Mouse (Mus musculus) c-Kit-positive CD71-positive TER-119-negative erythroid progenitor cells, embryonic 14.5 days (primary cell): ENCODE measurements around the gene Nipal4.
A peak's percentile ranks its signal among the peaks of the same experiment; 100 is the strongest.

Experiments used
- DNase-seq: peaks from one replicate; pipeline ENCODE4 v3.0.0-alpha.2; 2013; ENCODE audit warnings: low read depth

Gene Nipal4

DNA sequence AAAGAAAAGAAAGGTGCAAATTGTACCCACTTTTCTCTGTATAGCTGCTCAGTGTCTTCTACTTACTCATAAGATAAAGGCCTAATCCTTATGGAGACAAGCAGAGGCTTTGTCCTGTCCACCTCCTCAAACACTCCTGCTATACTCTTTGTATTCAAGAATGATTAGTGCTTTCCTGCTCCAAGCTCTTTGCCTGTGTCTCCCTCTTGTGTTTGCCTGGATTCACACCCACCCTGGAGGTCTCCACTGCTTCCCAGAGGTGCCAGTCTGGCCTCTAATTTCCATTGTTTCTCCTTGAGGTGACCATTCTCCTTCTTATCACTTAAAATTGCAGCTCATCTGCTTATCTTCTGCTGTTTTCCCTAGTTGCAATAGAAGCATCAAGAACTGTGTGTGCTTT, 8.8 kb downstream of the Nipal4 start:
- DNase-seq, result no peak

- no peak for DNase-seq
Measured at GRCm38 (mm10) chr11:46156945-46157344, 9.4 kb downstream of the Nipal4 start.

- DNase-seq, result no peak
Measured at GRCm38 (mm10) chr11:46146619-46147018, 19.7 kb downstream of the Nipal4 start.

- no peak for DNase-seq
Measured at GRCm38 (mm10) chr11:46145163-46145875, 21.0 kb downstream of the Nipal4 start.

GRCm38 (mm10) chr11:46143342-46143741, 23.0 kb downstream of the Nipal4 start:
- no peak for DNase-seq

DNA sequence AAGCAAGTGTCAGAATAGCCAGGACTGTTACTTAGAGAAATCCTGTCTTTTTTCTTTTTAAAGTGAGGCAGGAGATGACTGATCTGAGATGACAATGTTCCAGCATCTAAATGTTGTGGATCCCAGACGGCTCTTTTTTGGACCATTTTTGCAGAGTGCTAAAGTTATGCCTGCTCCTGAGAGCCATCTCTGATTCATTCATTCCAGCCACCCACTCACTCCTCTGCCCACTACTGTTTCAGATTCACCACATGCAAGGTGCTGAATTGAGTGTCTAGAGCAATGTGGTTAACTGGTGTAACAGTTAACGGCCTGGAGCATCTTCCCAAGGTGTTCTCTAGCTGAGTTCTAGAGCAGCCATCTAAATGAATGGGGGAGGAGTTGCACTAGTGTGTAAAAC, 31.4 kb downstream of the Nipal4 start:
- DNase-seq, result no peak

DNA sequence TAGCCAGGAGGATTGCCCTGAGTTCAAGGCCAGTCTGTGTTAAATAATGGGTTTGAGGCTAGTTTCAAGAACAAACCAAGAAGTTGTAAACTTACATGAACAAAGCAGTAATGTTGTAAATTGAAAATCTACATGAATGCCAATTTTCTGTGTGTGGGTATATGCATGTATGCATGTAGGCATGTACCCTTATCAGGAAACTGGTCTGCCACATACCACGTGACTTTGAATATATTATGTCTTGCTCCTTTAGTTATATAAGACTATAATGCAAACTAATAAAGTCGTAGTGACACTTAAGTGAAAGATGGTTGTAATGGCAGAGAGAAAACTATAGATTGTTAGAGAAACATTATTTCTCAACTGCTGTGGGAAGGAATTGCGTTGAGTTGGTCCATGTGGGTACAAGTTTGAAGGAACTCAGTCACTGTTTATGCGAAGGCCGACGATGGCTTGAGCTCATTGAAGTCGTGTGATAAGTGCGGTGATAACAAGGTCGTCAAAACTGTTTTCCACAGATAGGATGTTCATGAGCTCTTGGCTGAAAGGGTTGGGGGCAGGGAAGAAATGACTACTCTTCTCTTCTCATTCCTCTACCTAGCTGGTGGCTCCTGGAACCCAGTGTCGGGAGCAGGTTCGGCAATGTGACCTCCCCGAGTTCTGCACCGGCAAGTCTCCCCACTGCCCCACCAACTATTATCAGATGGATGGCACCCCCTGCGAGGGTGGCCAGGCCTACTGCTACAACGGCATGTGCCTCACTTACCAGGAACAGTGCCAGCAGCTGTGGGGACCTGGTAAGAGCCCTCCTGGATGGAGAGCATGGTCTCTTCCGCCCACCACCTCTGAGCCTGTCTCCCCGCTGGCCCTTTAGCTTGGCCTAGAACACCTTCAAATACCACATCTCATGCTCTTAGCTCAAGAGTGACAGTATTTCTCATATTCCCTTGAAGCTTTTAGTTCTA, 35.0 kb downstream of the Nipal4 start:
- peak; percentile 16 for DNase-seq

DNA sequence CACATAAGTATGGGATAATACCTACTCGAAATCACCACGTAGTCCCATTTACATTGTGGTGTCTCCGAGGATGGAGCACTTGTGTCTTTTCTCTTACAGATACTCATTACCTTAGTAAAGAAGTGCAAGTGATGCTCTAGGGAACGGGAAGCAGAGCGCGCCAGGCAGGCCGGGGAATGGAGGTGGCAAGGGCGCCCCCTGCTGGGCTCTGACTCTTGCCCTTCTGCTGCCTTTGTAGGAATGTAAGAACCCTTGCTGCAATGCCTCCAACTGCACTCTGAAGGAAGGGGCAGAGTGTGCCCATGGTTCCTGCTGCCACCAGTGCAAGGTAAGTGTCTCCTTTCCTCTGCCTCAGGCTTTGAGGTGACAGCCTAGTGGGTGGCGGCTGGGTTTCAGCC, 37.8 kb downstream of the Nipal4 start:
- peak; percentile 31 for DNase-seq

- no peak for DNase-seq
Measured at GRCm38 (mm10) chr11:46127621-46128547, 38.4 kb downstream of the Nipal4 start.

GRCm38 (mm10) chr11:46126827-46127410, 39.4 kb downstream of the Nipal4 start:
- no peak for DNase-seq

DNA sequence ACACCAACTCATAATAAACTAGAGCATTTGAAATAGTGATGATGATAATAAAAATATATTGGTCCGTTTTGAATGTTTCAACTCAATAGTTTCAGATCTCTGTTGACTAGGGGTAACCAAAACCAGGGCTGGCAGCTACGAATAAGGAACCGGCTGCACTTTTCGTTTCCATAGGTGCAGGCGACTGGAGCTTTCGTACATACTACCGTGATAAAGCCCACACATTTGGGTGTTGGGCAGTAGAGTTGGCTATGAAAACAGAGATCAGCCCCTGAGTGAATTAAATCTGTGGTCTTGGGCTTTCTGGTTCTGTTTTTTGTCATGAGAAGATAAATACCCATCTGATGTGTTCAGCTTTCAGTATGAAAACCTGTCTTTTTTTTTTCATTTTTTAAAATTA, 40.0 kb downstream of the Nipal4 start:
- DNase-seq, result no peak

DNA sequence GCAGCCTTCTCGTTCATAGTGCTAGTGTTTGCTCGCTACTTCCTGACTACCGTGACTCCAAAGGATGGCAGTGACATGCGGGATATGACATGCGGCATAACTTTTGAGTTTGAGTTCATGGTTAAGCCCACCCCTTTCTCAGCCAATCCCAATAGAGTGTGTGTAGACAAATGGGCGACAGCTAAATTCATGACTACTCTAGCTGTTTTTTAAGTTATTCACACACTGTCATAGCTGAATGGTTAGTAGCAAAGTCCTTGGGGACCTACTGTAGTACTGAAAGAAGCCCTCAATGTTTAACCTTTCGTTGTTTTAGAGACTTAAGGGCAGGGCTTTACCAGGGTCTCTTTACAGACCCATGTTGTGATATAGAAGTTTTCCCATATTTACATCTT, 40.5 kb downstream of the Nipal4 start:
- no peak for DNase-seq

- DNase-seq, result no peak
Measured at GRCm38 (mm10) chr11:46125093-46125834, 41.0 kb downstream of the Nipal4 start.

DNA sequence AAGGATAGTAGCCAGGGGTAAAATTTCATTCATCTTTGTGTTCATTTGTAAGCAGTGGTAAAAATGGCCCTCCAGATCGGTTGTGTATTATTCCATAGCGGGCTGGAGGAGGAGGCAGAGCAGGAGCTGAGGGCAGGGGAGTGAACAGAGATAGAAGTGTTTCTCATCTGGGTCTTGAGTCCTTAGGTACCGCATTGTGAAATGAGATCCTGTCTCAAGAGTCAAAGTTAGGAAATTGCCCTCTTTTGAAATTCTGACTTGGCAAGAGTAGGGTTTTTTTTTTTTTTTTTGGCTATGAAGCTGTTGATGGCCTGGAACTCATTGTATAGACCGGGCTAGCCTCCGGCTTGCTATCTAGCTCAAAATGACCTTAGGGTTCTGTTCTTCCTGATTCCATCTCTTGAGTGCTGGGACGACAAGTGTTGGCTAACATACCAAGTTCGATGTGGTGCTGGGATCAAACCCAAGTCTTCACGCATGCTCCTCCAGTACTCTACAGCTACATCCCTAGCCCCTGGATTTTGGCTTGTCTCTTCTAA, 42.9 kb downstream of the Nipal4 start:
- no peak for DNase-seq

- no peak for DNase-seq
Measured at GRCm38 (mm10) chr11:46122875-46123274, 43.4 kb downstream of the Nipal4 start.

DNA sequence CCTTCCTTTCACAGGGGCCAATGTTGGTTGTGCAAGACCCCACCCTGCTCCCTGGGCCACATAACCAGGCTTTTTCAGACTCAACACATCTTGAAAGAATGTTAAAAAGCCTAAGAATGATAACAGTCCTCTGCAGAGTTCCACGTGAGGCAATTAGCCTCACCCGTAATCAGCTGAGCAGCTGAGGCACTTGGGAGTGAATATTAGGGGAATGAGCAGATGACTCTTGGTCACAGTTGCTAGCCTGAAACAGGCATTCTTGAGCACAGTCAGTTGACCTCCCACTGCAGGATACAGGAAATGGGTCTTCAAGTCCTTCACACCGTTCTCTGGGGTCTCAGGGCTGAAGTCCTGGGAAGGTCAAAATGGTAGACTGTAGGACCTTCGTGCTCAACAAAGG, 44.6 kb downstream of the Nipal4 start:
- no peak for DNase-seq

DNA sequence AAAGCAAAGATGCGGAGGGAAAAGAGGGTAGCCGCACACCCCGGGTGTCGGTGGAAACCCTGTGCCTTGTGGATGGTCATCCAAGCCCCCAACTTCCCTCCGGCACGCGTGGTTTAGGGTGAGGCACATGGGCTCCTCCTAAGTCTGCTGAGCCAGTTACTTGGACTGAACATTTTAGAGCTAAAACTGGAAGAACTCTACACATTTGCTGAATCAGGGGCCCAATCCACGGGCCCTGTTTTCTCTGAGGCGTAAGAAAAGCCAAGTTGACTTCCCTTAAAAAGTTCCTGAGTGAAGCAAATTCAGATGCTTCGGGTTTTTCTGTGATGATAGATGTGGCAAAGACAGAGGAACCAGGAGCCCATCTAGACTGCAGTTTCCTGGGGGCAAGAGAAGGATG, 46.2 kb downstream of the Nipal4 start:
- no peak for DNase-seq

GRCm38 (mm10) chr11:46119624-46120023, 46.7 kb downstream of the Nipal4 start:
- no peak for DNase-seq

- no peak for DNase-seq
Measured at GRCm38 (mm10) chr11:46116510-46116909, 49.8 kb downstream of the Nipal4 start.

- no peak for DNase-seq
Measured at GRCm38 (mm10) chr11:46115411-46116173, 50.7 kb downstream of the Nipal4 start.
